Mouse (Mus musculus): ENCODE data around the gene Polr3gl.

Gene Polr3gl

DNA sequence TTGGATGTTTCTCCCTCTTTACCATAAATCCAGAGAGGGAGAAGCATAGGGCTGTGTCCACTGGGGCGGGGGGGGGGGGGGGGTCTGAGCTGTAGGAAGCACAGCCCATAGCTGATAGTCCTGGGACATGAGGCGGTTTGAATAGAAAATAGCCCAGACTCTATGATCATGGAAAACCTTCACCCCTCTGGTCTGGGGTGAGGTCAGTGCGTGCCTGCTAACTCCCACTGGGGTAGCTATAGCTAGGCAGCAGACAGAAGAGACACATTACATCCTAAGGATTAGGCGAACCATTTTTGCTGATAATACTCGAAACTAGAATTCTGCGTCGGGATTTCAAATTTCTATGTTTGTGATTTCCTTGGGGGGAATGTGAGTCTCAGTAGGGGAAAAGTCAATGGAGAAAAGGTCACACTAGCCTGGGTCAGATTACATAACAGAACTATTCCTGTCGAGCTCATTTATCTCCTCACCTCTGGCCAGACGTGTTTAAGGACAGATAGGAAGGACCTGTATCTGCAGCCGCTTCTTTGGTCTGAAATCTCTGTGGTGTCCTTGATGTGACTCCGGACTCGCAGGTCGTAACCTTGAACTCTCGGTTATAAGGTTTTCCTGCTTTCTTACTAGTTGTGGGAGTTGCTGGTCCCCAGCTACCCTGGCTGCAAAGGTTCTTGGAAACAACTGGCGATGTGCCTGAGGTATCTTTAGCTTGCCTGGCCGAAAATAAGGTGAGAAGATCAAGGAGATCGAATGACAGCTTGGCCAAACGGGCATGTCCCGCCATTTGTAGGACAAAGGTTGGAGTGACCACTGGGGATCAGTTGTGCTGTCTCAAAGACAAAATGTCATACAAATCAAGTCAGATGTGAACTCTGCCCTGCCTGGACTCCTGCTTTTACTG lies 20.1 kb downstream of the Polr3gl start:
- no peak for DNase-seq (ENCODE audit: low spot score)

DNA sequence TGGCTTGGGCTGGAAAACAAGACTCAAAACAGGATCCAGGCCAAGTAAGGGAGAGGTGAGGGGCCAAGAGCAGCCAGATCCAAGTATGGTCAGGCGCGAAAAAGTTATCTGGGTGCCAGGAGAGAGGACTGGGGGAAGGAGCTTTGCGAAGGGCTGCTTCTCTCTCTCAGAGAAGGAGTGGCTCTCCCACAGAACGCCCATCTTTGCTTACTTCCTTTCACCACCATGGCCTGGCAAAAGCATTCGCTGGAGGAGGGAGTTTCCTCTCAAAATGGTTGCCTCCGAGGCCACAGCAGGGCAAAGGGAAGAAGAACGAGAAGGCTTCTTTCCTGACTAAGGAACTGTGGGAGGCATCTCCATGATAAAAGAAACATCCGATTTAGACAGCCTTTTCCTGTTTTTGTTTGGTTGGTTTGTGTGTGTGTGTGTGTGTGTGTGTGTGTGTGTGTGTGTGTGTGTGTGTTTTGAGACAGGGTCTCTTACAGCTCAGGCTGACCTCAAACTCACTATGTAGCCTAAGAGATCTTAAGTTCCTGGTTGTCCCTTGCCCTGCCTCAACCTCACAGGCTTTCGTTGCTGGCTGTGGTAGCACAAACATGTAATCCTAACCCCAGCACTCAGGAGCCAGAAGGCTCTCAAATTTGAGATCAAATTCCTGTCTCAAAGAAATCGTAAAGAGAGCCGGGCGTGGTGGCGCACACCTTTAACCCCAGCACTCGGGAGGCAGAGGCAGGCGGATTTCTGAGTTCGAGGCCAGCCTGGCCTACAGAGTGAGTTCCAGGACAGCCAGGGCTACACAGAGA lies 21.9 kb downstream of the Polr3gl start:
- no peak for DNase-seq (ENCODE audit: low spot score)

DNA sequence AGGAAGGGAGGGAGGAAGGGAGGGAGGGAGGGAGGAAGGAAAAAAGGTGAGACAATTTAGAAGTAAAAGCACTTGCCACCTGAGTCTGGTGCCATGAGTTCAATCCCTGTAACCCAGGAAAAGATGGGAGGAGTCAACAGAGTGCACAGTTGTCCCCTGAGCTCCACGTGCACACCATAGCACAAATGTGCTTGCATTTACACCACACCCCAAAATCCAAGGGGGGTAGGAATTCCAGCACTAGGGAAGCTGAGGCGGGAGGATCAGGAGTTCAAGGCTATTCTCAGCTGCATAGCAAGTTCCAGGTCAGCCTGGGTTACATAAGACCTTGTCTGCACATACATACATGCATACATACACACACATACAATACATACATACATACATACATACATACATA lies 22.6 kb downstream of the Polr3gl start:
- no peak for DNase-seq (ENCODE audit: low spot score)

GRCm38 (mm10) chr3:96570643-96571042 lies 23.3 kb downstream of the Polr3gl start:
- no peak for DNase-seq (ENCODE audit: low spot score)

- DNase-seq (ENCODE audit: low spot score) = no peak
These were observed 23.9 kb downstream of the Polr3gl start for GRCm38 (mm10) chr3:96569966-96570605.

GRCm38 (mm10) chr3:96569506-96569905 lies 24.5 kb downstream of the Polr3gl start:
- DNase-seq (ENCODE audit: low spot score) = no peak

DNA sequence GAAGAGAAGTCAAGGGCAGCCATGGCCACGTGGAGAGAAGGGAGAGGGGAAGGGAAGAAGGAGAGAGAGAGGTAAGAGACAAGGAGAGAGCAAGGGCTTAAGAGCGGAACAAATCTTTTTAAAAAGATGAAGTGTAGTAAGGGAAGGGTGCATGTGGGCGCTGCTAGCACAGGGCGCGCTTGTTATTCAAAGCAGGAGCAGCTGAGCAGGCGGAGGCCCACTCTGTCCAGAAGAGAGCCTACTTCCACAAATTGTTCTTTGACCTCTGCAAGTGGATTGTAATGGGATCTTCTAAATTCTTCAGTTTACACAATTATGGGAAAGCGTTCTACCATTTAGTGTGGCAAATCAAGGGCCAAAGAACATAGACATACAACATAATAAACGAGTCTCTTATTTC lies 25.4 kb downstream of the Polr3gl start:
- DNase-seq (ENCODE audit: low spot score) = no peak

DNA sequence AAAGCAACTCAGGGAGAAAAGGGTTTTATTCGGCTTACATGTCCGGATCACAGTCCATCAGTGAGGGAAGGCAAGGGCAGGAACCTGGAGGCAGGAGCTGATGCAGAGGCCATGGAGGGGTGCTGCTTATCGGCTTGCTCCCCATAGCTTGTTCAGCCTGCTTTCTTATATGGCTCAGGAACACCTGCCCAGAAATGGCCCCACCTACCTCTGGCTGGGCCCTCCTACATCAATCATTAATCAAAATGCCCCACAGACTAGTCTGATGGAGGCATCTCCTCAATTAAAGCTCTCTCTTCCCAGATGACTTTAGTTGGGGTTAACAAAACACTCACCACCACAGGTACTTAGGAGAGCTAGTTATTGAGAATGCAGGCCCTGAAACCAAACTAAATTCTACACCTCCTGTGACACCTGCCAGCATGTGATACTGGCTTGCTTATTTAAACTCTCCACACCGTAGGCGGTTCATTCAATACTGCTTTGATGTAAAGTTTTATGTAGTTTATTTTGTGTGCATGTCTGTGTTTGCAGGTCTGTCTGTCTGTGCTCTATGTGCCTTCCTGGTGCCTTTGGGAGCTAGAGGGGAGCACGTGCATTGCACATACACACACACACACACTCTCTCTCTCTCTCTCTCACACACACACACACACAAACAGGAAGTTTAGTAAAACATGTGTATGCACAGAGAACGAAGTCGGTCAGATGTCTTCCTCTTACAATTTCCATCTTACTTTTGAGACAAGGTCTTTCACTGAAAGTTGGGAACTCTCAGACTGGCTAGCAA lies 27.1 kb downstream of the Polr3gl start:
- DNase-seq (ENCODE audit: low spot score) = no peak

GRCm38 (mm10) chr3:96565105-96565504 lies 28.9 kb downstream of the Polr3gl start:
- DNase-seq (ENCODE audit: low spot score) = no peak

GRCm38 (mm10) chr3:96564633-96565032 lies 29.3 kb downstream of the Polr3gl start:
- DNase-seq (ENCODE audit: low spot score) = no peak

GRCm38 (mm10) chr3:96563911-96564632 lies 29.9 kb downstream of the Polr3gl start:
- no peak for DNase-seq (ENCODE audit: low spot score)

- no peak for DNase-seq (ENCODE audit: low spot score)
These were observed 30.7 kb downstream of the Polr3gl start for GRCm38 (mm10) chr3:96563267-96563666.

GRCm38 (mm10) chr3:96561946-96562681 lies 31.9 kb downstream of the Polr3gl start:
- no peak for DNase-seq (ENCODE audit: low spot score)

GRCm38 (mm10) chr3:96560881-96561668 lies 32.9 kb downstream of the Polr3gl start:
- DNase-seq (ENCODE audit: low spot score) = no peak

GRCm38 (mm10) chr3:96559911-96560850 lies 33.8 kb downstream of the Polr3gl start:
- no peak for DNase-seq (ENCODE audit: low spot score)

DNA sequence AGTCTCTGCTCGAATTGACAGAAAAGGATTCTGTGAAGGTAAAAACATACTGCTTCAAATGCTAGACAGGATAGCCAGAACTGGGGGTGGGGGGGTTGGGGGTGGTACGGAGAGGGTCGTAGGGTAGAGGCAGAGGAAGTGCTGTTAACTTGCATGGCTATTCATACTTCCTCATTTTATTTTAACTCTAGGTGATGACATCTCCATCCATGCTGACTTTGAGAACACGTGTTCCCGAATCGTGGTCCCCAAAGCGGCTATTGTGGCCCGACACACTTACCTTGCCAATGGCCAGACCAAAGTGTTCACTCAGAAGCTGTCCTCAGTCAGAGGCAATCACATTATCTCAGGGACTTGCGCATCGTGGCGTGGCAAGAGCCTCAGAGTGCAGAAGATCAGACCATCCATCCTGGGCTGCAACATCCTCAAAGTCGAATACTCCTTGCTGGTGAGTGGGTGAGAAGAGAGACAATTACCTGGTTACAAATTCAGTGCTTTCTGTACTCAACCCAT lies 34.5 kb downstream of the Polr3gl start:
- DNase-seq (ENCODE audit: low spot score) = no peak

GRCm38 (mm10) chr3:96558668-96559196 lies 35.2 kb downstream of the Polr3gl start:
- DNase-seq (ENCODE audit: low spot score) = no peak

DNA sequence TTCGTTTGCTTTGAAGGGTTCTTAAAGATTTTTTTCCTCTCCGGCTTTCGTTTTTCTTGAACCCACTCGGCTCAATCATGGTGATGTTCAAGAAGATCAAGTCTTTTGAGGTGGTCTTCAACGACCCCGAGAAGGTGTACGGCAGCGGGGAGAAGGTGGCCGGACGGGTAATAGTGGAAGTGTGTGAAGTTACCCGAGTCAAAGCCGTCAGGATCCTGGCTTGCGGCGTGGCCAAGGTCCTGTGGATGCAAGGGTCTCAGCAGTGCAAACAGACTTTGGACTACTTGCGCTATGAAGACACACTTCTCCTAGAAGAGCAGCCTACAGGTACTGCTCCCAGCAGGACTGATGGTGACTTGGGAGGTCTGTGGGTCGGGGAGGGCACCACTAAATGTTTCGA lies 35.8 kb downstream of the Polr3gl start:
- no peak for DNase-seq (ENCODE audit: low spot score)
